Comparison of ENCODE assay signal across 10 mouse cellular contexts in the genomic region with DNA sequence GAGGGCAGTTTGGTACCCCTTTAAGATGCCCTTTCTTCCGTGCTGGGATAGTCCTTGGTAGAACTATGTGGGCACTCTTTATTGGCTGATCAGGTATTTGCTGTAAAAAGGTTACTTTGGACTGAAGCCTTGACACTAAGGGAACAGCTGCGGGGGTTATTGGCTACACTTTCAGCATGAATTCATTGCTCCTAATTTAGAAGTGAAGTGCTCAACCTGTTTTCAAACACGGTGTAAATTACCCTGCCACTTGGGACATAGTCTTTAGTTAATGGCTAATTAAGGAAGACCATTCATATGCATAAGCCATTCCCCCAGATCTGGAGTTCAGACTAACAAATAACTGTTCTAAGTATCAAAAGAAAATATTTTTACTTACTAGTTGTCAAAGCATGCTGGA. TPM values are rescaled to one million over a fixed set of nuclear protein-coding genes. Genes with fewer than 3 reads are reported as not detected.
DNase-seq lines count a peak whose midpoint lies in the region; ATAC-seq and TF ChIP-seq lines count a peak whose summit lies in the region.
"Had no signal": no experiment of that assay in that cellular context is flagged by ENCODE, and none has a peak within 500 bp of the region (broad histone marks: within the 10 kb centered on the region; RNA-seq: fewer than 3 reads in every experiment).

No protein-coding gene starts in this region.

- 0 out of 2 replicates have a peak, but pooled peaks cover 7% of the 10 kb centered on the region for H3K4me1 ChIP-seq in heart, embryonic 11.5 days (ENCODE audit: control insufficient read depth, insufficient read depth, low read length)
- peaks cover 25% of the 10 kb centered on the region for H3K4me1 ChIP-seq in E14TG2a.4 (replicated peaks; ENCODE audit: low read depth, low read length)
- H3K4me1 ChIP-seq in forebrain, embryonic 14.5 days (ENCODE audit: control insufficient read depth, insufficient read depth, low read length): peaks cover 19% of the 10 kb centered on the region; the same call in 1 of the 2 replicates
- H3K4me1 ChIP-seq in midbrain, embryonic 11.5 days (ENCODE audit: control insufficient read depth, insufficient read depth, low read length): peaks cover 11% of the 10 kb centered on the region

- no peak for ATAC-seq in heart, embryonic 11.5 days (replicated peaks; ENCODE audit: insufficient number of reproducible peaks, low FRiP score, low TSS enrichment)
- ATAC-seq in forebrain, embryonic 14.5 days: no peak
- no peak for ATAC-seq in midbrain, embryonic 11.5 days (ENCODE audit: low FRiP score)
- ATAC-seq: Patski had no signal

- intact Hi-C loops in left cerebral cortex, adult 2 months (cut with DNase I): no loop called here
- intact Hi-C loops in left cerebral cortex, postnatal 14 days (cut with DNase I): no loop called here

- H3K27ac ChIP-seq in heart, embryonic 11.5 days (ENCODE audit: low read depth, low read length): no peak overlapping the region
- H3K27ac ChIP-seq in forebrain, embryonic 14.5 days (ENCODE audit: low read depth, low read length): no peak overlapping the region
- no peak overlapping the region for H3K27ac ChIP-seq in midbrain, embryonic 11.5 days (ENCODE audit: low read depth, low read length)
- no peak overlapping the region for H3K27ac ChIP-seq in left cerebral cortex, adult 2 months

- DNase-seq in heart, postnatal 4 days: no peak
- peak; percentile 63 for DNase-seq in forebrain, embryonic 14.5 days (ENCODE audit: low spot score)
- DNase-seq in midbrain, embryonic 11.5 days (ENCODE audit: low spot score, missing footprints): no peak
- no peak for DNase-seq in adrenal gland, adult 2 months
- DNase-seq in left cerebral cortex, adult 2 months (ENCODE audit: extremely low spot score in 1 of 2, low spot score in 2 of 2): no peak
- no peak for DNase-seq in left cerebral cortex, postnatal 14 days (ENCODE audit: low spot score in 2 of 2)

- no peaks in the 10 kb centered on the region for H3K9me3 ChIP-seq in heart, embryonic 11.5 days (replicated peaks; ENCODE audit: control insufficient read depth, low read length)
- H3K9me3 ChIP-seq in E14TG2a.4 (ENCODE audit: low read length): peaks cover 5% of the 10 kb centered on the region
- H3K9me3 ChIP-seq in forebrain, embryonic 14.5 days (replicated peaks; ENCODE audit: control insufficient read depth, low read length): no peaks in the 10 kb centered on the region
- H3K9me3 ChIP-seq in midbrain, embryonic 11.5 days (ENCODE audit: control insufficient read depth, low read length): no peaks in the 10 kb centered on the region

- WGBS in heart, embryonic 11.5 days (ENCODE audit: insufficient replicate concordance): 9% methylated on average over 3 of the region's 3 CpGs
- WGBS in forebrain, embryonic 14.5 days: 3% methylated on average over 3 of the region's 3 CpGs
- 4% methylated on average over 3 of the region's 3 CpGs for WGBS in midbrain, embryonic 11.5 days

- H3K4me3 ChIP-seq in heart, embryonic 11.5 days (ENCODE audit: low read depth, low read length): peak overlapping the region; percentile 50; the same call in 1 of the 2 replicates
- peak overlapping the region; percentile 80 for H3K4me3 ChIP-seq in E14TG2a.4 (replicated peaks; ENCODE audit: low read length)
- peak overlapping the region; percentile 49 for H3K4me3 ChIP-seq in forebrain, embryonic 14.5 days (ENCODE audit: low read depth, low read length)
- H3K4me3 ChIP-seq in midbrain, embryonic 11.5 days (ENCODE audit: low read depth, low read length): peak overlapping the region; percentile 51; the same call in 1 of the 2 replicates
- no peak overlapping the region; the same call in 1 of the 2 replicates for H3K4me3 ChIP-seq in left cerebral cortex, adult 2 months

- peaks cover 57% of the 10 kb centered on the region for H3K27me3 ChIP-seq in heart, embryonic 11.5 days (ENCODE audit: control insufficient read depth, insufficient read depth, low read length)
- peaks cover 66% of the 10 kb centered on the region for H3K27me3 ChIP-seq in E14TG2a.4 (ENCODE audit: insufficient read depth, low read length)
- H3K27me3 ChIP-seq in forebrain, embryonic 14.5 days (replicated peaks; ENCODE audit: control insufficient read depth, insufficient read depth, low read length): peaks cover 47% of the 10 kb centered on the region
- peaks cover 51% of the 10 kb centered on the region for H3K27me3 ChIP-seq in midbrain, embryonic 11.5 days (ENCODE audit: control insufficient read depth, insufficient read depth, low read length)

- H3K9ac ChIP-seq in heart, embryonic 11.5 days (ENCODE audit: low read depth, low read length): no peak overlapping the region
- H3K9ac ChIP-seq in forebrain, embryonic 14.5 days (ENCODE audit: low read length): no peak overlapping the region
- H3K9ac ChIP-seq in midbrain, embryonic 11.5 days (ENCODE audit: low read length): no peak overlapping the region

- H3K36me3 ChIP-seq in heart, embryonic 11.5 days (ENCODE audit: control insufficient read depth, insufficient read depth, low read length): no peaks in the 10 kb centered on the region
- H3K36me3 ChIP-seq in E14TG2a.4 (ENCODE audit: insufficient read depth, low read length): no peaks in the 10 kb centered on the region
- H3K36me3 ChIP-seq in forebrain, embryonic 14.5 days (ENCODE audit: control insufficient read depth, insufficient read depth, low read length): no peaks in the 10 kb centered on the region
- H3K36me3 ChIP-seq in midbrain, embryonic 11.5 days (ENCODE audit: control insufficient read depth, insufficient read depth, low read length): no peaks in the 10 kb centered on the region

- no peak for TF ChIP-seq CTCF in E14TG2a.4 (conservative IDR thresholded peaks at IDR 0.05; ENCODE audit: low read length)
- TF ChIP-seq CTCF in left cerebral cortex, adult 2 months (IDR thresholded peaks at IDR 0.05): no peak

- H3K4me2 ChIP-seq in heart, embryonic 11.5 days: peak overlapping the region; percentile 80; the same call in 1 of the 2 replicates
- peak overlapping the region; percentile 94 for H3K4me2 ChIP-seq in forebrain, embryonic 14.5 days (ENCODE audit: low read length)
- peak overlapping the region; percentile 93 for H3K4me2 ChIP-seq in midbrain, embryonic 11.5 days

RNA-seq across cellular contexts. Expression of gene Vwc2, which starts 2.7 kb away (rescaled TPM):
- polyA plus RNA-seq in heart, embryonic 11.5 days (2014; fragmentation: Nextera tagmentation; extraction: Ambion mirVana): 0.16 and 0.31 TPM in 2 replicates
- under 1 TPM; 0.23 to 0.26 TPM for total RNA-seq in heart, postnatal 4 days (2021)
- polyA plus RNA-seq in forebrain, embryonic 14.5 days (2014; fragmentation: Nextera tagmentation; extraction: Ambion mirVana): 4.1 and 4.8 TPM in 2 replicates
- 0.92 and 1.3 TPM in 2 replicates for polyA plus RNA-seq in midbrain, embryonic 11.5 days (2014; fragmentation: Nextera tagmentation; extraction: Ambion mirVana)
- total RNA-seq in adrenal gland, adult 2 months (2021): under 1 TPM; 0.29 to 0.31 TPM
- polyA plus RNA-seq in adrenal gland, adult 2 months (2012; rRNA removed): 0.61 and 1.4 TPM in 2 replicates
- total RNA-seq in left cerebral cortex, adult 2 months (2021): 10 to 100 TPM; 10.1 to 11.4 TPM
- total RNA-seq in left cerebral cortex, postnatal 14 days (2021): 10 to 100 TPM; 10.2 to 11.0 TPM
- total RNA-seq: heart, adult 8-10 months had no signal
- polyA plus RNA-seq: Patski had no signal

Comparison
In these comparisons a context has a peak if more than half of its experiments do, and no peak if none do; other contexts are left out.
1. RNA of gene Vwc2, which starts 2.7 kb away (total RNA-seq): 10.1 to 11.4 TPM in left cerebral cortex, adult 2 months and 10.2 to 11.0 TPM in left cerebral cortex, postnatal 14 days; 0.29 to 0.31 TPM in adrenal gland, adult 2 months and 0.23 to 0.26 TPM in heart, postnatal 4 days; every median in the first group is over 4 times any median in the second.
2. Peak in every context shown above with its lines, with median percentiles within 50 percentile points of each other: H3K4me2 ChIP-seq.